Mouse (Mus musculus): ENCODE data around the gene Fkbp9.
A peak's percentile ranks its signal among the peaks of the same experiment; 100 is the strongest.

Fkbp9 gene

DNA sequence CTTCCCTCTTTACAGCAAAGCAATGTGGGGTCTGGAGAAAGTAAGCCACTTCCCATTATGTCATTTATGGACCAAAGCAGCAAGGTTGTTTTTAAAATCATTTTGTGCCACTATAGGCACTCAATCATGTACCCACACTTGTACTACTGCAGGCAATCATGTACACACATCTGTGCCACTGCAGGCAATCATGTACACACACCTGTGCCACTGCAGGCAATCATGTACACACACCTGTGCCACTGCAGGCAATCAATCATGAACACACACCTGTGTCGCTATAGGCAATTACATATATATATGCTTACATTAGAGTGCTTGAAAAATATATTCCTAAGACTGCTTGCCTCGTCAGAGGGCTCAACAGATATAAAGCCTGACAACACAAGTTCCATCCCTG is 73.1 kb downstream of the Fkbp9 start:
- DNase-seq (ENCODE audit: low read depth, low spot score) = no peak

DNA sequence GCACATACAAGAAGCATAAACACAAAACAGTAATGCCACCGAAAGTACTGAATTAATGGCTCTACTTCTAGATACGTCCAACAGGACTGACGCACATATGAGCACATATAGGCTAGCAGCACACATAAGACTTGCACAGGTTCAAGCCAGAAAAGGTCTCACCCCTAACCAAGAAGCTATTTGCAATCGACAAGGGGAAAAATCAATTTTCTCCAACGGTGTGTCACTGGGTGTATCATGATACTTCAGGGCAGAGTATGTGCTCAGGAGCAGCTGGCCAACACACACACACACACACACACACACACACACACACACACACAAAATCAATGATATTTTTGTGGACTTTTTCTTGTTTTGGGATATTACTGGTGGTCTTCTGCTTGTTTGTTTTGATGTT is 73.6 kb downstream of the Fkbp9 start:
- no peak for DNase-seq (ENCODE audit: low read depth, low spot score)

DNA sequence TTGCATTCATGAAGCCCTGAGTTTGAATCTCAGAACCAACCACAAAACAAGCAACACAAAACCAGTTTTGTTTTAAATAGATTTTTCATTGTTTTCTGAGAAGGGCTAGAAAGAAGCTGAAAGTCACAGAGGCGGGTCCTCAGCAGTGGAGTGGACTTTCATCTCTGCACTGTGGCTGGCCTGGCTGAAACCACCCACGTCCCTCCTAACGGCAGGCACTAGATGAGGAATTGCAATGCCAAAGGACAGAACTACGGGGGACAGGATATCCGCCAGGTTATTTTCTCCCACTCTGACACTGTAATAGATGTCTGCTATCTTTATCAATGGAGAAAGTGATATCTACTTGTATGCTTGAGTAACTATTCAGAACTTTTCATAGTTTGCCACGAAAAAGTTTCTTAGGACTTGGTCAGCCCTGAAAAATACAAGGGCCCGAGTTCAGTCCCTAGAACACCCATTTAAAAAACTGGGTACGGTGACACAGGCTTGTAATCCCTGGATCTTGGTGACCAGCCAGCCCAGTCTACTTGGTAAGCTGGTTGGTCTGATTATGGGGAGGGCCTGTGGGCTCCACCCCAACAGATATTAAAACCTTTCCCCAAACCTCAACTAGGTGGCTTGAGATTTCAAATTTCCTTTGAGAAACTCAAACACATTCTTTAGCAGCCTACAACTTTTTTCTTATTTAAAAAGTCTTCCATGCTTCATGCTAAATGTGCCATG is 74.4 kb downstream of the Fkbp9 start:
- no peak for DNase-seq (ENCODE audit: low read depth, low spot score)

DNA sequence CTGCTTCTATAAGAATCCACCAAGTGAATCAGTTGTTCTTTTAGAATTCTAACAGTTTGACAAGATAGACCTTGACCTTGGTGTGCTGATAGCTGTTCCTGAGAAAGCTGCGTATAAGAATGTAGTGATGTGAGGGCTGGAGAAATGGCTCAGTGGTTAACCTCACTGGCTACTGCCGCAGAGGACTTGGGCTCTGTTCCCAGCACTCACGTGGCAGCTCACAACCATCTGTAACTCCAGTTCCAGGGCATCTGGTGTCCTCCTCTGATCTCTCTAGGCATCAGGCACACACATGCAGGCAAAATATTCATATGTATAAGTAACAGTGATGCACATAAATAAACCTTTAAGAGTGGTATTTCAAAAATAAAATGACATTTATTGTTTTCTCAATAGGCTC is 76.1 kb downstream of the Fkbp9 start:
- no peak for DNase-seq (ENCODE audit: low read depth, low spot score)

DNA sequence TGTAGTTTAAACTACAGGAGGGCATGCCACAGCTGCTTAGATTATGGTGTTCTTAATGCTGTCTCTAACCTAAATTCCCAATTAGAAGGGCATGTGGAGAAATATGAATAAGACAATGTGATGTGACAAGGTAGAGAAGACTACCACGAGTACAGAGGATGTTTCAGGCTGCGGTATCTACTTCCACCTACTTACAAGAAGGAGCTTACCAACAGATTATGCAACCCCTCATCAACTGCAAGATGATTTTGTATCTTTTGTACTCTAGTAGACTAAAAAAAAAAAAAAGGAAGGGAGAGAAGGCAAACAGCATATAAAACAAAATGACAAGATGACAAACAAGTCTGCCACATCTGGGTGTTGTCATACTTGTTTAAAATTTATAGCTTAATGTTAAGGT is 76.5 kb downstream of the Fkbp9 start:
- no peak for DNase-seq (ENCODE audit: low read depth, low spot score)

GRCm38 (mm10) chr6:56908912-56909311 is 77.1 kb downstream of the Fkbp9 start:
- DNase-seq (ENCODE audit: low read depth, low spot score) = peak; percentile 52

- no peak for DNase-seq (ENCODE audit: low read depth, low spot score)
These were observed 79.1 kb downstream of the Fkbp9 start for GRCm38 (mm10) chr6:56910910-56911309.

- no peak for DNase-seq (ENCODE audit: low read depth, low spot score)
These were observed 81.4 kb downstream of the Fkbp9 start for GRCm38 (mm10) chr6:56913092-56913858.

- no peak for DNase-seq (ENCODE audit: low read depth, low spot score)
These were observed 84.4 kb downstream of the Fkbp9 start for GRCm38 (mm10) chr6:56916279-56916678.

DNA sequence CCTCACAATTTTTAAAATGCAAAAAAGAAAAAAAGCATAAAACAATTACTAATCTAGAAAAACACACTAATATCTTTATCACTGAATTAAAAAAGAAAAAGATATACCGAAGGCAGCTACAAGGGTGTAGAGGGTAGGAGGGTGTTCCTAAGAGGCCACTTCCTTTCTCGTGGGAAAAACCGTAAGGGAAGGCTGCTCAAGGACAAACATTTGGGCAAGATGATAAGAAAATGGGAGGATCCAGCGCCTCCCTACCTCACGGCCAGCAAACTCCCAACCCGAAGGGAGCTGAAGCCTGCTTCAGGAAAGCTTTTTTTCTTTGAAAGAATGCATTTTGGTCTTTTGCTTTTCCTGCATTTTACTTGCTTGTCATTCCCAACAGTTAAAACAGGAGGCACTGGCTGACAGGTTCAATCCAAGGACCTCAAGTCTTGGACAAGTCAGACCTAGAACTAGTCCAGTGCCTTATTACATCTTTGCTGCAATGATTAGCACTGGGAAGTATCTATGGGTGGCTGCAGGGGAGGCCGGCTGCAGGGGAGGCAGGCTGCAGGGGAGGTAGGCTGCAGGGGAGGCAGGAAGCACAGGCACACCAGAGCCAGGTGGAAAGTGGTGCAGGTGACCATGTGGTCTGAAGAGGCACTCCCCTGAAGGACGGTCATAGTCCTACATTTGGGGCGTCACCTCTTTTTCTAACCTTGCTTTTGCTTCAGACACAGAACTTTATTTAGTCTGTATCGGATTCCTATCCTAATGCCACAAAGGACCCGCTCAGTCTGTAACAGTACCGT is 85.9 kb downstream of the Fkbp9 start:
- DNase-seq (ENCODE audit: low read depth, low spot score) = no peak

- no peak for DNase-seq (ENCODE audit: low read depth, low spot score)
These were observed 87.6 kb downstream of the Fkbp9 start for GRCm38 (mm10) chr6:56919330-56920044.

DNA sequence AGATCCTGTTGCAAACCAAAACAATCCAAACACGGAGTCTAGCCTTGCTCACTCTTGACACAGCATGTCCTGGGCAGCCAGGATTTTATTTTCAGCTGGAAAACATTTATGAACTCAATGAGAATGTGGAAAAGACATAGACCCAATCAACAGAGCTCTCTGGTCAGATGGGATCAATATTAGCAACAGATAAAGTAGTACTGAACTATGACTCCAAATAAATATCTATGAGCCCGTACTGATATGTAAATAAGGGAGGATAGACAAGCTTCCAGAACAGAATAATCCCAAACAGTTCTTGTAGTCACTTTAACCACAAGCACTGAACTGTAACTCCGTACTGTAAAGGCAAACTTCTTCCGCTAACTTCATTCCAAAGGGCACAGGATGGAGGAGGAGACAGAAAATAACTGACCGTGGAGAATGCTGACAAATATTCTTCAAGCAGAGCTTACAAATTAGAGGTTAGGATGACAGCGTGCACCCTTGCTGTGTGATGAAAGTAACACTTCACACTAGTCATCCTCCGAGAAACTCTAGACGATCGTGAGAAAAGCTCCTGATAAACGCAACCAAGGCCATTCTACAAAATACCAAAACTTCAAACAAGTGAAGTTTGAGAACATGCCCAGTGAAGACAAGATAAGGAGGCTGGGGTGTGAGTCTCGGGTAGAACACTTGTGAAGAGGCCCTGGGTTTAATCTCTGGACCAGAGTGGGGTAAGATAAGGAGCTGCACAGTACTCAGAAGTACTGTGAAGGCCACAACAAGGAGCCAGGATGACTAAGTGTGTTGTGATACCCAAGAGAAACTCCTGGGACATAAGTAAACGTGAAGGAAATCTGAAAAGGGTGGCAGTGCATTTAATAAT is 88.6 kb downstream of the Fkbp9 start:
- no peak for DNase-seq (ENCODE audit: low read depth, low spot score)

DNA sequence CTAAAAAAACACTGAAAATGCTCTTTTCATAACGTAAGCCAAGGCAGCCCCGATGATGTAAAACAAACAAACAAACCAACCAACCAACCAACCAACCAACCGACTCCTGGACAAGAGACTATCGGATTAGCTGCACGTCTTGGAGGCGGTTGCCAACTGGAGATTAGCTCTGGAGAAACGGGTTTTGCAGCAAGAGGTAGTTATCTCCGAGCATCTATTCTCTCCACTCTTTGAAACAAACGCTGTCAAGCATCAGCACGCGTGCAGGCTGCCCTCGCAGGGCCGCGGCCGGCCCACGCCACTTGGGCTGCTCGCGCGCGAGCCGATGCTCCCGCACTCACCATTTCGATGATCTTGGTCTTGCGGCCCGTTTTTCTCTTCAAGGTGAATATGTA is 91.5 kb downstream of the Fkbp9 start:
- DNase-seq (ENCODE audit: low read depth, low spot score) = no peak

GRCm38 (mm10) chr6:56923726-56924707 is 92.2 kb downstream of the Fkbp9 start, which contains the start of the genes Nt5c3 and Vmn1r4:
Gene Nt5c3 (minus strand): TSS chr6:56923932.
Gene Vmn1r4 (plus strand): TSS chr6:56924015.
- DNase-seq (ENCODE audit: low read depth, low spot score) = peak; percentile 92

Measured in skeletal muscle tissue, adult 2 months (tissue).